Mouse (Mus musculus) bone marrow macrophage, adult 2 months (primary cell): ENCODE results near the gene Mlxipl. TPM values are rescaled to one million over a fixed set of nuclear protein-coding genes. Genes with fewer than 3 reads are reported as not detected.
A peak's percentile ranks its signal among the peaks of the same experiment; 100 is the strongest.

Experiments used
- H3K27ac ChIP-seq: 2 replicates; pipeline ENCODE4 v1.5.1; 2012; ENCODE audit warnings: low read depth, low read length; ENCODE audit not compliant: insufficient read depth
- H3K4me1 ChIP-seq: 2 replicates; pipeline ENCODE4 v1.6.1; 2012; ENCODE audit warnings: low read length; ENCODE audit not compliant: control insufficient read depth, insufficient read depth
- H3K4me3 ChIP-seq: 2 replicates; pipeline ENCODE4 v1.5.1; 2012; ENCODE audit warnings: mild to moderate bottlenecking, low read length, moderate library complexity; ENCODE audit not compliant: insufficient read depth
- CTCF ChIP-seq: IDR thresholded peaks from 2 replicates; pipeline ENCODE4 v1.5.1; 2012; ENCODE audit warnings: low read depth, mild to moderate bottlenecking, low read length, moderate library complexity
- POLR2A ChIP-seq: IDR thresholded peaks from 2 replicates; pipeline ENCODE4 v1.6.1; 2012; ENCODE audit warnings: mild to moderate bottlenecking, low read depth, low read length, borderline replicate concordance
- polyA plus RNA-seq: library from polyadenylated mRNA; stranded (reverse); fragments of >200 nt; gene quantifications from 2 replicates; pipeline ENCODE4 v1.2.4, GENCODE M21; 2012; ENCODE audit not compliant: missing spikeins, insufficient read depth, insufficient read length

Gene Mlxipl
- polyA plus RNA-seq, 1 experiment, result not detected

DNA sequence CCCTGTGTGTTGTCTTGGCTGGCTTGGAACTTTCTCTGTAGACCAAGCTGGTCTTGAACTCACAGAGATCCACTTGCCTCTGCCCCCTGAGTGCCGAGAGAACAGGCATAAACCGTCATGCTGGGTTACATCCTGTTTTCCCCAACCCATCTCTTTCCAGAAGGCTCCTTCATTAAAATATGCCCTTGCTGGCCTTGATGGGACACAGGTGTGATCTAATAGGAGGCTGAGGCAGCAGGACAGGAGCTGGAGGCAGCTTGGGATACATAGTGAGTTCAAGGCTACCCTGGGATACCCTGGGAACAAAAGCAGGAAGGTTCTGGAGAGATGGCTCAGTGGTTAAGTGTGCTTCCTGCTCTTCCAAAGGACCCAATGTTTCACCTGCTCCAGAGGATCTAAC, 50.2 kb downstream of the Mlxipl start:
- H3K4me3 ChIP-seq, result no peak overlapping the region
- H3K27ac ChIP-seq, result no peak overlapping the region
- no peak for TF ChIP-seq CTCF
- TF ChIP-seq POLR2A, result no peak
- H3K4me1 ChIP-seq, result peaks cover 9% of the 10 kb centered on the region

DNA sequence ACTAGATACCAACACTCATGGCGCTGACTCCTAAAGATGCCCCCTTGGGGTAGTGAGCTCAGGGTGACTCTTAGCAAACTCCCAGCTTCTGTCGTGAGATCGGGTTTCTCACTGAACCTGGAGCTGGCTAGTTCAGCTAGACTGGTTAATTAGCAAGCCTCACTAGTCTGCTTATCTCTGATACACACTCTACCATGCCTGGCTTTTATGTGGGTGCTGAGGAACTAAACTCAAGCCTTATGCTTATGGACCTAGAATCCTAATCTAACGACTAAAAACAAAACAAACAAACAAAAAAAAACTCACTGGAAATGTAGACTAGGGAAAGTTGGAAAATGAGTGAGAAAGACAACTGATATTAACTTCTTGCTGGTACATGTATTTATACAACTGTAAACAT, 54.8 kb downstream of the Mlxipl start:
- TF ChIP-seq CTCF (no peak), POLR2A (no peak)
- Histone ChIP-seq H3K4me1 (peaks cover 19% of the 10 kb centered on the region), H3K27ac (no peak overlapping the region), H3K4me3 (no peak overlapping the region)

DNA sequence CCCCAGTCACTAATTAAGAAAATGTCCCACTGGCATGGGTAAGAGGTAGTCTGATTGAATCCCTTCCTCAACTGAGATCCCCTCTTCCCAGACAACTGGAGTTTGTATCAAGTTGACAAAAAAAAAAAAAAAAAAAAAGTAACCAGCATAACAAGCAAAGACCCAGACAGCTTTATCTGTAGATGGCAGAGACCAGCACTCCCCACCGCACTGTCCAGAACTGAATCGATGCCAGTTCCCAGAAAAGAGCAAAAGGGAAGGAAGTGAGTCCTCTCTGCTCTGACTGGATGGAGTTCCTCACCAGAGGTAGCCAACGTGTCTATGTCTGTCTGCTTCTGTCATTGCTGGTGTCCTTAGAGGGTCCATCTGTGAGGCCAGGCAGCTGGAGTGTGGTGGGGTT, 55.8 kb downstream of the Mlxipl start:
- Histone ChIP-seq H3K4me3 (no peak overlapping the region), H3K4me1 (peaks cover 18% of the 10 kb centered on the region), H3K27ac (peak overlapping the region; percentile 32; the same call in 1 of the 2 replicates)
- TF ChIP-seq CTCF, result no peak
- no peak for TF ChIP-seq POLR2A

DNA sequence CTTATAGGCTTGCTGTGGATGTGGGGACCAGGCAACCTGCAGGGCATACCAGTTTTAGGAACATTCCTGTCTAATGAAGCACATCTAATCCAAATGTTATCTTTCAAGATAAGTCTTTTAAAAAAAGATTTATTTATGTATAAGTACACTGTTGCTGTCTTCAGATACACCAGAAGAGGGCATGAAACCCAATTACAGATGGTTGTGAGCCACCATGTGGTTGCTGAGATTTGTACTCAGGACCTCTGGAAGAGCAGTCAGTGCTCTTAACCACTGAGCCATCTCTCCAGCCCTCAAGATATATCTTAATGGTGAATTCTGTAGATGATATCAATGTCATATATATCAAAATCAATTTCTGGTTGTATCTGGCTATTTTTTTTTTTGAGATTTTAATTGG, 56.3 kb downstream of the Mlxipl start:
- no peak for TF ChIP-seq CTCF
- no peak for TF ChIP-seq POLR2A
- H3K27ac ChIP-seq, result peak overlapping the region; percentile 32; the same call in 1 of the 2 replicates

DNA sequence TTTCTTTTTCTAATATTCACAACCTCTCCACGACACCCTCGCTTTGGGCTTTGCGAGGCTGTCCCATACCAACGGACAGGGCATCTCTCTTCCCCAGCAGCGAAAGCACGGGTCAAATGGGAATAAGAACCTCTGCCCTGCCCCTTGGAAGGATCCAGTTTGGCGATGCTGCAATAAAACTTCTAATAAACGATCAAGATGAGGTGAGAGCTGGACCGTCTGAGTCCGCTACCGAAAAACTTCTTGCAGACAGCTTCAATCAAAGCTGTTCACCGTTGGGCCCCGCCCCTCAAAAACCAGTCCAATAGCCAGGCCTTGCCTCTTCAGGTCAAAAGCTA, 59.0 kb downstream of the Mlxipl start:
- Histone ChIP-seq H3K4me3 (peak overlapping the region; percentile 67), H3K4me1 (peaks cover 20% of the 10 kb centered on the region), H3K27ac (peak overlapping the region; percentile 15)
- TF ChIP-seq POLR2A (no peak), CTCF (no peak)

More for the DNA sequence above, 56.3 kb downstream of the Mlxipl start:
- Histone ChIP-seq H3K4me3 (no peak overlapping the region), H3K4me1 (peaks cover 19% of the 10 kb centered on the region)

DNA sequence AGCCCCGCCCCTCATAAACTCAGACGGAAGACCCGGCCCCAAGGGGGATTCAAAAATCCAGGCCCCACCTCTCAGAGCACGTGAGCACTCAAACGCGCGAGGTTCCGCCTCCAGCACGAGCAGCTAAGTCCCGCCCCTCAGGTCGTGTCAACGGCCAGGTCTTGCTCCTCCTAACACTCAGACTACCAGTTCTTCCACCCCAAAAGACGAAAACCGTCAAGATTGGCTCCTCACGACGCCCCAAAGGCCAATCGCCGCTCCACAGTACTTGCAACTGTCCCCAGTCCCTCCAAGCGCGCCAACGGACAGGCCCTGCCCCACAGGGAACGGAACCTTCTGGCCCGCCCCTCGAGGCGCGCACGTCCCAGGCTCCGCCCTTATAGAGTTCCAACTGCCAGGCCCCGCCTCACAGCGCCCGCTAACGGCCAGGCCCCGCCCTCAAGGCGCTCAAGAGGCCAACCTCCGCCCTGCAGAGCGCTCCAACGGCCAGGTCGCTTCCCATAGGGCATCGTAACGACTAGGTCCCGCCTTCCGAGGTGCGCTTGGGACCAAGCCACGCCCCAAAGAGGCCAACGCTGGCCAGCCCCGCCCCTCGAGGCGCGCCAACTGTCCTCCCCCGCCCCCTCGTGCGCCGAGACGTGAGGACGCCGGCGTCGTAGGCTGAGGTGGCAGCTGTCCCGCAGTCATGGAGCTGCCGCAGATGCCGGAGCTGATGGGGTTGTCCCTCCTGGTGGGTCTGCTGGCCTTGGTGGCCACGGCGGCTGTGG, 59.5 kb downstream of the Mlxipl start, which contains the start of gene Tbl2:
Tbl2 (plus strand) TSS at position 605 of the 767 bp plus-strand sequence.
- peak within 1 kb of the TSS; percentile 98 for H3K4me3 ChIP-seq
- TF ChIP-seq POLR2A (no peak), CTCF (no peak)
- peaks cover 20% of the 10 kb centered on the region for H3K4me1 ChIP-seq
- peak within 1 kb of the TSS; percentile 89 for H3K27ac ChIP-seq

DNA sequence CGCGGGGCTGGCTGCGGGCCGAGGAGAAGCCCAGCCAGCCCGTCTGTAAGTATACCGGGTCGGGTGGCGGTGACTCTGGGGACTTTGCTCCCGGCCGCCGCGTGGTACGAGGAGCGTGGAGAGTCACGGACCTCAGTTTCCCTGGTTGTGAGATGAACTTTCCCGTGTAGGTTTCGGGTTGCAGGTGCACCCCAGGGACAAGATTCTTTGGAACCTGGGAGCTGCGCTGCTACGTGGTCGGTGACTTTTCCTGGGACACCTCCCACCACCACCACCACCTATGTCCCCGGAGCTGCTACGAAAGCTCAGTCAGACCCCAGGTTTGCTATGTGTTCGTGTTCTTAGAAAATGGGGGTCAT, 60.1 kb downstream of the Mlxipl start:
- H3K27ac ChIP-seq, result peak overlapping the region; percentile 18; the same call in 1 of the 2 replicates
- TF ChIP-seq CTCF (no peak), POLR2A (no peak)
- H3K4me3 ChIP-seq, result peak overlapping the region; percentile 98
- H3K4me1 ChIP-seq, result peaks cover 20% of the 10 kb centered on the region

DNA sequence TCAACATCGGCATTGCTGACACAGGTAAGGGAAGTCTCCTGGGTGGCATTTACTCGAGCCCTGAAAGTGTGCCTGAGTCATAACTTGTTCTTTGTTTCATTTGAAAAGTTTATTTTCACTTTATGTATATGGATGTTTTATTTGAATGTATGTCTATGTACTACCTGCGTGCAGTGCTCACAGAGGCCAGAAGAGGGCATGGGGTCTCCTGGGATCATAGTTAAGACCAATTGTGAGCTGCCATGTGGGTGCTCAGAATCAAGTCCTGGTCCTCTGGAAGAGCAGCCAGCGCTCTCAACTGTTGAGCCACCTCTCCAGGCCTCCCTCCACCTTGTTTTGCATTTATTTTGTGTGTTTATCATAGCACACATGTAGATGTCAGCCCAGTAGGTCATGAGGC, 66.8 kb downstream of the Mlxipl start:
- Histone ChIP-seq H3K4me3 (no peak overlapping the region), H3K27ac (no peak overlapping the region), H3K4me1 (peaks cover 9% of the 10 kb centered on the region)
- TF ChIP-seq POLR2A (no peak), CTCF (no peak)

DNA sequence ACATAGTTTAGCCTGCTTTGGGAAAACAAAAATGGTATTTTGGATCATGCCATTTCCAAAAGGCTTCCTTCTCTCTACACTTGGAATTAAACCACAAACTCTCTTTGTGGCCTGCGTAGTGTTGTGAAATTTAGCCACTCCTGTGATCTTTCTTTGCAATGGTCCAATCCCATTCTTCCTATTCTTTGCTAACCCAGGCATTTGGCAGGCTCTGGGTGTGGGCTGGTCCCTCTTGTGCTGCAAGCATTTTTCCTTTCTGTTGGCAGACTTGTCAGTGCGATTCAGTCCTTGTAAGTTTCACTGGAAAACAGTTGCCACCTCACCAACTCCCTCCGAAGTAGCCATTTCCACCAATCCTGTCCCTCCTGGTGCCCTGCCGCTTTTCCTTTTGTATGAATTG, 71.5 kb downstream of the Mlxipl start:
- no peak overlapping the region for H3K4me3 ChIP-seq
- TF ChIP-seq CTCF, result no peak
- TF ChIP-seq POLR2A, result no peak
- peak overlapping the region; percentile 41 for H3K27ac ChIP-seq
- peaks cover 14% of the 10 kb centered on the region for H3K4me1 ChIP-seq

DNA sequence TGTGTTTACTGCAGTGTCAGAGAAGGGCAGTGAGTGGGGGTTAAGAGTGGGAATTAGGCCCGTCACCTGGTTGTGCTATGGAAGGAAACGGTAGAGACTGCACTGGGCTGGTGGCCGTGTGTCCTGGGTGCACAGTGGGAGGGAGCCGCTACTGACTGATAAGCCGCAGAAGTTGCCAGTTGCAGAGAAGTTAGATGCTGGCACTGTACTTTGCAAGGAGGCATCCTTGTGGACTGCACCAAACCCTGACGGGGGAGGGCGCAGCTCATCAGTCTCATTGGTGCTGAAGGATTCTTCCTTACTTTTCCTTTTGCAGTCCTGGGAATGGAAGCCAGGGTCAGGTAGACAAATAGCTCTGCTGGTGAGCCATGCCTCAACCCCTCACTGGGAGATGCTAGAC, 72.0 kb downstream of the Mlxipl start:
- TF ChIP-seq CTCF, result no peak
- TF ChIP-seq POLR2A, result no peak
- Histone ChIP-seq H3K4me3 (no peak overlapping the region), H3K27ac (peak overlapping the region; percentile 41), H3K4me1 (peaks cover 14% of the 10 kb centered on the region)
